Mouse (Mus musculus) hindbrain, embryonic 11.5 days (tissue): ENCODE measurements around the gene Snd1. TPM values are rescaled to one million over a fixed set of nuclear protein-coding genes. Genes with fewer than 3 reads are reported as not detected.

Experiments used
- ATAC-seq: fragments of 200-750 bp; cut with Nextera tagmentation; 2 replicates; pipeline ENCODE4 v1.8.0; 2017; ENCODE audit warnings: mild to moderate bottlenecking, moderate TSS enrichment, moderate library complexity; ENCODE audit not compliant: low FRiP score
- DNase-seq: peaks from one replicate; pipeline ENCODE4 v3.0.0-alpha.2; 2015; ENCODE audit warnings: low spot score
- H3K27ac ChIP-seq: fragments of 300-500 bp; sonication (generic); 2 replicates; pipeline ENCODE4 v1.5.1; 2014; ENCODE audit warnings: mild to moderate bottlenecking, low read depth, low read length
- H3K27me3 ChIP-seq: fragments of 300-500 bp; sonication (generic); 2 replicates; pipeline ENCODE4 v1.6.1; 2014; ENCODE audit warnings: mild to moderate bottlenecking, low read length, moderate library complexity, mixed read lengths; ENCODE audit not compliant: control insufficient read depth, insufficient read depth
- H3K36me3 ChIP-seq: fragments of 300-500 bp; sonication (generic); 2 replicates; pipeline ENCODE4 v1.6.1; 2014; ENCODE audit warnings: mild to moderate bottlenecking, low read length, moderate library complexity, mixed read lengths; ENCODE audit not compliant: control insufficient read depth, insufficient read depth
- H3K4me1 ChIP-seq: fragments of 300-500 bp; sonication (generic); replicated peaks from 2 replicates; pipeline ENCODE4 v1.6.1; 2014; ENCODE audit warnings: low read length, mixed read lengths; ENCODE audit not compliant: control insufficient read depth, insufficient read depth
- H3K4me2 ChIP-seq: fragments of 300-500 bp; sonication (generic); replicated peaks from 2 replicates; pipeline ENCODE4 v1.6.1; 2014; ENCODE audit warnings: mild to moderate bottlenecking, low read depth, low read length
- H3K4me3 ChIP-seq: fragments of 300-500 bp; sonication (generic); 2 replicates; pipeline ENCODE4 v1.5.1; 2014; ENCODE audit warnings: low read depth, low read length
- H3K9ac ChIP-seq: fragments of 300-500 bp; sonication (generic); 2 replicates; pipeline ENCODE4 v1.6.1; 2014; ENCODE audit warnings: low read depth, low read length
- H3K9me3 ChIP-seq: fragments of 300-500 bp; sonication (generic); 2 replicates; pipeline ENCODE4 v1.6.1; 2016; ENCODE audit warnings: low read length; ENCODE audit not compliant: control insufficient read depth
- WGBS: fragments of 180-500 bp; shearing (Covaris S2); extraction: QIAGEN DNeasy Blood & Tissue Kit; methylation state at CpG from one replicate; pipeline ENCODE4 v1.1.7; 2014; 5-methylcytosine and 5-hydroxymethylcytosine counted together
- polyA plus RNA-seq: library from polyadenylated mRNA; unstranded; fragments of >200 nt; fragmentation: Nextera tagmentation; extraction: Ambion mirVana; gene quantifications from 2 replicates; pipeline ENCODE4 v1.2.1, GENCODE M21; 2014

Gene Snd1
- polyA plus RNA-seq, 1 experiment from 2014 or later: 86.2 TPM

DNA sequence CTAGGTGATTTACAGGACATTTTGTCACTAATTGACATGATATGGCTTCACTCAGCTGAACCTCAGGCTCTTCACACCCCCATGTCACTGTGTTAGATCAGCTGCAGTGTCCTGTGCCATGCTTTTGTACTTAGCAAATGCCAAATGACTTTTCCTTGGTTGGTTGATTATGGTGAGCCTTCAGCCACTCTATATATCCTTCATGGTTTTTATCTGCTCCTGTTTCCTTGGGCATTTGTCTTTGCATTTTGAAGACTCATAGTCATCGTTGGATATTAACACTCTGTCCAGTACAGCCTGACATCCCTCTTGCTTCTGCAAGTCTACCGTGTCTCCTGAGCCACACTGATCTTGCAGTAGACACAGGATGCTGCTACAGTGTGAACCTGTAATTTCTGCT, 384.2 kb downstream of the Snd1 start:
- Histone ChIP-seq H3K27ac (no peak overlapping the region), H3K27me3 (no peaks in the 10 kb centered on the region), H3K4me3 (no peak overlapping the region), H3K4me2 (no peak overlapping the region), H3K9ac (no peak overlapping the region), H3K9me3 (no peaks in the 10 kb centered on the region), H3K36me3 (no peaks in the 10 kb centered on the region), H3K4me1 (peaks cover under 1% of the 10 kb centered on the region; the same call in 1 of the 2 replicates)
- ATAC-seq (no peak), DNase-seq (no peak)
- WGBS: 94% methylated on average over 2 of the region's 2 CpGs

GRCm38 (mm10) chr6:28860450-28860849, 385.5 kb downstream of the Snd1 start:
- Histone ChIP-seq H3K4me3 (no peak overlapping the region), H3K36me3 (no peaks in the 10 kb centered on the region), H3K27ac (no peak overlapping the region), H3K27me3 (no peaks in the 10 kb centered on the region), H3K9ac (no peak overlapping the region), H3K4me2 (no peak overlapping the region), H3K9me3 (no peaks in the 10 kb centered on the region), H3K4me1 (peaks cover 2% of the 10 kb centered on the region)
- DNase-seq (no peak), ATAC-seq (no peak)
- WGBS: 46% methylated on average over 2 of the region's 2 CpGs

GRCm38 (mm10) chr6:28860922-28861321, 386.0 kb downstream of the Snd1 start:
- Histone ChIP-seq H3K4me2 (no peak overlapping the region), H3K4me3 (no peak overlapping the region), H3K4me1 (peaks cover 2% of the 10 kb centered on the region), H3K9ac (no peak overlapping the region), H3K27ac (no peak overlapping the region), H3K36me3 (no peaks in the 10 kb centered on the region), H3K9me3 (no peaks in the 10 kb centered on the region), H3K27me3 (no peaks in the 10 kb centered on the region)
- ATAC-seq (no peak), DNase-seq (no peak)
- 60% methylated on average over 2 of the region's 2 CpGs for WGBS

DNA sequence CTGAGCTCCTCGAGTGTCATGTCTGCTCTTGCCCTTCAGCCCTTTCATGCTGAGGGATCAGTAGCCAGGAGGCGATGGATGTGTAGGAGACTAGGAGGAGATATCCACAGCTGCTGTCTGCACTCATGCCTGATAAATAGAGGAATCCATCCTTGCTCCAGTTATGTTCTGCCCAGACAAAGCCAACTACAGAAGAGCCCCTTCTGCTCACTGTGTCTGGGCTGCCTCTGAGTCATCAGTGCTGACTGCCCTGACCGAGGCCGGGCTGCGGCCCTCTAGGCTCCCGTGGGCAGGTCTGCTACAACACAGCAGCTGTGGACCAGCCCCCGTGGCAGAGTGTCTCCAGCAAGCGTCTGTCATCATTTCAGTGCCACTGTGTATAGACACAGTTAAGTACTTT, 387.4 kb downstream of the Snd1 start:
- 65% methylated on average over 8 of the region's 8 CpGs for WGBS
- Histone ChIP-seq H3K4me3 (no peak overlapping the region), H3K9ac (no peak overlapping the region), H3K27ac (no peak overlapping the region), H3K9me3 (no peaks in the 10 kb centered on the region), H3K36me3 (no peaks in the 10 kb centered on the region), H3K4me1 (peaks cover 2% of the 10 kb centered on the region), H3K4me2 (no peak overlapping the region), H3K27me3 (no peaks in the 10 kb centered on the region)
- DNase-seq (no peak), ATAC-seq (0 out of 2 replicates have a peak, but pooled peaks have one; percentile 26)

GRCm38 (mm10) chr6:28864684-28865083, 389.7 kb downstream of the Snd1 start:
- Histone ChIP-seq H3K9me3 (no peaks in the 10 kb centered on the region), H3K4me3 (no peak overlapping the region), H3K27me3 (no peaks in the 10 kb centered on the region), H3K36me3 (no peaks in the 10 kb centered on the region), H3K27ac (no peak overlapping the region), H3K4me1 (peaks cover 2% of the 10 kb centered on the region), H3K9ac (no peak overlapping the region), H3K4me2 (no peak overlapping the region)
- WGBS: 43% methylated on average over 5 of the region's 5 CpGs
- ATAC-seq (peak; percentile 41; the same call in 1 of the 2 replicates), DNase-seq (no peak)

DNA sequence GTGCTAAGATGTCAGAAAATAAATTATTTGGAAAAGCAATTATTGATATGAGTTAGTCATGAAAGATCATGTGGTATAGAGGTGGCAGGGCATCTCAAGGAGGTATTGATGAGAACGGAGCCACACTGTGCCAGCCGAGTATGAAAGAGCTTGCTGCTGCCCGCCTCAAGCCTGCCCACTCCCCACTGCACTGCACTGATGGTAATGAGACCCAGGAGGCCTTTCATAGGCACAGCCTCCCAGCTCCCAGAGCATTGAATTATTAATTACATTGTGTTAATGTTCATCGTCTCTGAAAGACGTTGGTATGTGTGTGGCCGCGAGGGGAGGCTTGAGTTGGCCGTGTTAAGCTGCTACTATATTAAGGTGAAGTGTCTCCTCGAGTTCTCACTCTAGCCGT, 390.2 kb downstream of the Snd1 start:
- Histone ChIP-seq H3K4me1 (peaks cover 2% of the 10 kb centered on the region), H3K4me3 (no peak overlapping the region), H3K27me3 (no peaks in the 10 kb centered on the region), H3K9me3 (no peaks in the 10 kb centered on the region), H3K36me3 (no peaks in the 10 kb centered on the region), H3K27ac (no peak overlapping the region), H3K9ac (no peak overlapping the region), H3K4me2 (no peak overlapping the region)
- DNase-seq (no peak), ATAC-seq (peak; percentile 73)
- WGBS: 73% methylated on average over 10 of the region's 10 CpGs

GRCm38 (mm10) chr6:28866206-28866605, 391.3 kb downstream of the Snd1 start:
- Histone ChIP-seq H3K27ac (no peak overlapping the region), H3K4me2 (no peak overlapping the region), H3K4me3 (no peak overlapping the region), H3K27me3 (no peaks in the 10 kb centered on the region), H3K4me1 (peaks cover 2% of the 10 kb centered on the region), H3K9me3 (no peaks in the 10 kb centered on the region), H3K9ac (no peak overlapping the region), H3K36me3 (no peaks in the 10 kb centered on the region)
- WGBS: 94% methylated on average over 3 of the region's 3 CpGs
- DNase-seq (no peak), ATAC-seq (no peak)

DNA sequence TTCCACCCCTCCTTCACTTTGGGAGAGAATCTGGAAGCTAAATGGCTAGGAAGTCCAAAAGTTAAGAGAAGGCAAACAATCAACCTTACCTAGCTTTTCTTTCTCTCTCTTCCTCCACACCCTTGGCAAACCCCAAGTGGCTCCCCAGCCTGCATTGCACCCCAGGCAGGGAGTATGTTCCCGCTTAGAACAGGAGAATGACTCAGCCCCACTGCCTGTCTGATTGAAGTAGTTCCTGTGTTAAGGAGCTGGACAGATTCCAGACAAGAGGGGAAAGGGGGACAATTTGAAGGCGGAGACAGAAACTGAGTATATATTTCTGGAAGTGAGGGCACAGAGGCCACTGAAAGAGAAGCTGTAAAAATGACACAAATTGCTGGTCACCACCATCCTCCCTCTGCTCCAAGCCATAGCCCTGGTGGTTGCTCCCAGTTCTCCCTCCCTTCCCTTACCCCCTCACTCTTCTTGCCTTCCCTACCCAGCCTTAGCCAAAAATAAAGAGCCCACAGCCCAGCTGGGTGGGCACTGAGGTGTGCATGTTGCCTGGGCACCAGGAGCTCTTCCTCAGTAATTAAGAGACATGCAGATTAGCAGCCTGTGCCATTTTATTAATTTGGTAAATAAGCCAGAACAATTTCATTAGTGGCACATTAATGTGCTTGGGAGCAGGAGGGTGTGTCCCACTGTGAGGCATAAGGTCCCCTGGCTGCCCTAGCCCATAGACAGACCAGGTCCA, 392.7 kb downstream of the Snd1 start:
- WGBS: 83% methylated on average over 2 of the region's 2 CpGs

DNA sequence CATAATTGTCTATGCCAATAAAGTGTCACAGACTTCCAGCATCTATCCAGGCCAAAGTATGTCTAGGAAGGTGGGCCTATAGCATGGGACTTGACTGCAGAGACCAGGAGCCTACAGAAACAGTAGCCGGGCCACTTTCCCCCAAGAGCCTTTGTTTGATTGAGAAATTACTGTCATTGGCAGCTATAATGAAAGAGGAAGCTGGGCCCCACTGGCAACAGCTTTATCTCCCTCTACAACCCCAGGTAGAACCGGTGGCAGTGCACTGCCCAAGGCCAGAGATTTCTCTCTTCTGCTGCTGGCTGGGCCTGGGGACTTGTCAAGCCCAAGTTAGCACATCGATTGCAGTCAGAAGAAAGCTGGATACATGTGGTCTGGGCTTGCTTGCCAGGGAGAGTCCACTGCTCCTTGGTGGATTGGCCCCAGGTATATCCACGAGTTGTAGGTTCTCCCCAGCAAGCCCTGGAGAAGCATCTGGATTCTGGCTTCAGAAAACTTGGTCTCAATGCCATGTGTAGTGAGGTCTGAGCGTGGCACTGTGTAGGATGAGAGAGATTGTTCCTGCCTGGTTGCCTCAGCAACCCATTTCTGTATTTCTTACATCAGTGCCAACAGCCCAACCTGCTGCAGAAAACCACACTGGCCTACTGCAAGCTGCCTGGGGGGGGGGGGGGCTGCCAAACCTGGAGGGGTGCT, 396.9 kb downstream of the Snd1 start:
- 87% methylated on average over 5 of the region's 5 CpGs for WGBS
- DNase-seq (no peak), ATAC-seq (no peak)
- Histone ChIP-seq H3K27me3 (no peaks in the 10 kb centered on the region), H3K4me3 (no peak overlapping the region), H3K4me1 (no peaks in the 10 kb centered on the region), H3K4me2 (no peak overlapping the region), H3K9me3 (no peaks in the 10 kb centered on the region), H3K36me3 (no peaks in the 10 kb centered on the region), H3K9ac (no peak overlapping the region; the same call in 1 of the 2 replicates), H3K27ac (no peak overlapping the region)

More for the DNA sequence above, 392.7 kb downstream of the Snd1 start:
- Histone ChIP-seq H3K27ac (no peak overlapping the region), H3K4me3 (no peak overlapping the region), H3K4me1 (peaks cover 2% of the 10 kb centered on the region), H3K4me2 (no peak overlapping the region), H3K27me3 (no peaks in the 10 kb centered on the region), H3K9ac (no peak overlapping the region), H3K9me3 (no peaks in the 10 kb centered on the region), H3K36me3 (no peaks in the 10 kb centered on the region)
- no peak for ATAC-seq
- DNase-seq: no peak
